In genomic region chr8:105770609-105771008, GRCm38 (mm10) we compare ENCODE assay signal across 9 mouse cellular contexts. TPM values are rescaled to one million over a fixed set of nuclear protein-coding genes. Genes with fewer than 3 reads are reported as not detected.
DNase-seq lines count a peak whose midpoint lies in the region; ATAC-seq and TF ChIP-seq lines count a peak whose summit lies in the region.
"Had no signal": no experiment of that assay in that cellular context is flagged by ENCODE, and none has a peak within 500 bp of the region (broad histone marks: within the 10 kb centered on the region; RNA-seq: fewer than 3 reads in every experiment).

No protein-coding gene starts in this region.

- 0 out of 2 replicates have a peak, but pooled peaks have one; percentile 22 for ATAC-seq in embryonic facial prominence, embryonic 12.5 days (ENCODE audit: insufficient number of reproducible peaks, insufficient read depth, low FRiP score, low TSS enrichment)
- 0 out of 2 replicates have a peak, but pooled peaks have one; percentile 36 for ATAC-seq in monocyte, adult 5-6 weeks (replicated peaks; ENCODE audit: insufficient number of reproducible peaks, low FRiP score, low TSS enrichment, poor library complexity, severe bottlenecking)

- DNase-seq in liver, adult 2 months (ENCODE audit: extremely low read depth, low read depth, low spot score), result no peak
- DNase-seq in liver (no peak), NIH3T3 (ENCODE audit: low read depth) (peak; percentile 39)
- DNase-seq in cerebellum, postnatal 4 days (ENCODE audit: low spot score in 2 of 2), result no peak
- DNase-seq in gastrocnemius, postnatal 36 days, result no peak
- DNase-seq in layer of hippocampus, postnatal 10 days (ENCODE audit: low spot score in 2 of 2), result no peak

- 100% methylated on average over 1 of the region's 1 CpGs for WGBS in liver, adult 2 months
- 67% methylated on average over 1 of the region's 1 CpGs for WGBS in embryonic facial prominence, embryonic 12.5 days

- H3K27me3 ChIP-seq in liver, adult 2 months (ENCODE audit: control insufficient read depth, insufficient read depth, low read length), result no peaks in the 10 kb centered on the region
- H3K27me3 ChIP-seq in embryonic facial prominence, embryonic 12.5 days, result no peaks in the 10 kb centered on the region
- H3K27me3 ChIP-seq: liver, embryonic 15.5 days had no signal

- no peak for TF ChIP-seq POLR2A in liver, adult 2 months (IDR thresholded peaks at IDR 0.05; ENCODE audit: extremely low read depth, insufficient read depth, low read length)

- H3K4me2 ChIP-seq in embryonic facial prominence, embryonic 12.5 days (replicated peaks), result no peak overlapping the region
- H3K4me2 ChIP-seq: liver, embryonic 15.5 days had no signal

- H3K9ac ChIP-seq in liver, adult 2 months (ENCODE audit: low read depth, low read length), result no peak overlapping the region
- no peak overlapping the region for H3K9ac ChIP-seq in embryonic facial prominence, embryonic 12.5 days
- H3K9ac ChIP-seq: liver, embryonic 15.5 days had no signal

- no peaks in the 10 kb centered on the region for H3K79me2 ChIP-seq in liver, adult 2 months (ENCODE audit: control insufficient read depth, insufficient read depth, low read length)

- no peak overlapping the region for H3K4me3 ChIP-seq in liver, adult 2 months (ENCODE audit: insufficient read depth, low read depth, low read length)
- H3K4me3 ChIP-seq in embryonic facial prominence, embryonic 12.5 days, result no peak overlapping the region
- H3K4me3 ChIP-seq: liver, embryonic 15.5 days had no signal

- no peaks in the 10 kb centered on the region for H3K9me3 ChIP-seq in embryonic facial prominence, embryonic 12.5 days
- H3K9me3 ChIP-seq: liver, embryonic 15.5 days had no signal

- peaks cover 48% of the 10 kb centered on the region for H3K4me1 ChIP-seq in liver, adult 2 months (ENCODE audit: control insufficient read depth, insufficient read depth, low read length)
- H3K4me1 ChIP-seq in embryonic facial prominence, embryonic 12.5 days, result no peaks in the 10 kb centered on the region
- H3K4me1 ChIP-seq: liver, embryonic 15.5 days had no signal

- H3K36me3 ChIP-seq in liver, adult 2 months (ENCODE audit: control insufficient read depth, insufficient read depth, low read length), result peaks cover 19% of the 10 kb centered on the region
- H3K36me3 ChIP-seq in embryonic facial prominence, embryonic 12.5 days, result peaks cover 70% of the 10 kb centered on the region

- intact Hi-C loops in gastrocnemius, postnatal 36 days (cut with DNase I), result loop anchor here (5.0 kb wide), 1 partner anchor 58 kb away; no protein-coding TSS in a partner anchor

- no peak overlapping the region for H3K27ac ChIP-seq in liver, adult 2 months (replicated peaks; ENCODE audit: insufficient read depth, low read depth, low read length)
- no peak overlapping the region for H3K27ac ChIP-seq in embryonic facial prominence, embryonic 12.5 days
- H3K27ac ChIP-seq: liver, embryonic 15.5 days had no signal

- TF ChIP-seq CTCF in liver, adult 2 months (IDR thresholded peaks at IDR 0.05; ENCODE audit: low read depth, low read length), result peak; percentile 52

RNA-seq across cellular contexts. Expression of gene Gfod2, which starts 12.1 kb away (rescaled TPM):
- total RNA-seq in liver, adult 2 months (2014; rRNA removed), result 2.6 and 3.4 TPM in 2 replicates
- 6.3 and 9.2 TPM in 2 replicates for polyA plus RNA-seq in liver, adult 2 months (2012; rRNA removed)
- 30.2 and 33.7 TPM in 2 replicates for polyA plus RNA-seq in embryonic facial prominence, embryonic 12.5 days (2016; fragmentation: Nextera tagmentation; extraction: Ambion mirVana)
- 0.21 to 2.7 TPM in 2 of 3 replicates, not detected in the other for total RNA-seq in monocyte, adult 5-6 weeks (2017)
- 1 to 10 TPM; 6.6 to 6.8 TPM for total RNA-seq in gastrocnemius, postnatal 36 days (2021)
- 10 to 100 TPM; 25.2 to 30.7 TPM for total RNA-seq in layer of hippocampus, postnatal 10 days (2021)

RNA-seq across cellular contexts. Expression of gene Ranbp10, which starts 56.5 kb away (rescaled TPM):
- total RNA-seq in liver, adult 2 months (2014; rRNA removed), result 19.7 and 26.9 TPM in 2 replicates
- 37.1 and 38.0 TPM in 2 replicates for polyA plus RNA-seq in liver, adult 2 months (2012; rRNA removed)
- 14.9 and 16.0 TPM in 2 replicates for polyA plus RNA-seq in embryonic facial prominence, embryonic 12.5 days (2016; fragmentation: Nextera tagmentation; extraction: Ambion mirVana)
- 11.8 to 19.7 TPM (median 13.0 TPM) in 3 replicates for total RNA-seq in monocyte, adult 5-6 weeks (2017)
- total RNA-seq in gastrocnemius, postnatal 36 days (2021), result 10 to 100 TPM; 19.7 to 22.0 TPM
- 10 to 100 TPM; 23.6 to 25.0 TPM for total RNA-seq in layer of hippocampus, postnatal 10 days (2021)

RNA-seq across cellular contexts. Expression of gene Tsnaxip1, which starts 56.9 kb away (rescaled TPM):
- total RNA-seq in liver, adult 2 months (2014; rRNA removed), result not detected in 2 replicates
- not detected in 2 replicates for polyA plus RNA-seq in liver, adult 2 months (2012; rRNA removed)
- polyA plus RNA-seq in embryonic facial prominence, embryonic 12.5 days (2016; fragmentation: Nextera tagmentation; extraction: Ambion mirVana), result 0.43 TPM in 1 of 2 replicates, not detected in the other
- total RNA-seq in monocyte, adult 5-6 weeks (2017), result 0.19 TPM in 1 of 3 replicates, not detected in the others
- total RNA-seq in gastrocnemius, postnatal 36 days (2021), result not detected
- total RNA-seq in layer of hippocampus, postnatal 10 days (2021), result under 1 TPM; 0.33 to 0.53 TPM
